Mouse (Mus musculus): ENCODE results near the gene Dnmt1. TPM values are rescaled to one million over a fixed set of nuclear protein-coding genes. Genes with fewer than 3 reads are reported as not detected.
A peak's percentile ranks its signal among the peaks of the same experiment; 100 is the strongest.

The Dnmt1 gene
- polyA plus RNA-seq, 1 experiment, result 45.0 TPM

GRCm38 (mm10) chr9:20891339-20892103 is 68.2 kb downstream of the Dnmt1 start:
- no peak overlapping the region for H3K4me3 ChIP-seq (replicated peaks; ENCODE audit: insufficient read depth, low read depth, low read length)
- WGBS, result 72% methylated on average over 26 of the region's 26 CpGs
- no peak for DNase-seq
- no peaks in the 10 kb centered on the region for H3K27me3 ChIP-seq (ENCODE audit: control insufficient read depth, insufficient read depth, low read length)
- H3K27ac ChIP-seq (ENCODE audit: insufficient read depth, low read length), result no peak overlapping the region
- TF ChIP-seq POLR2A (IDR thresholded peaks at IDR 0.05; ENCODE audit: borderline replicate concordance, insufficient read depth, low read length) (no peak), CTCF (IDR thresholded peaks at IDR 0.05; ENCODE audit: borderline replicate concordance, insufficient read depth, low read depth, low read length) (no peak)
- H3K4me1 ChIP-seq (ENCODE audit: control insufficient read depth, insufficient read depth, low read length), result no peaks in the 10 kb centered on the region

- no peak for DNase-seq
- Histone ChIP-seq H3K4me3 (replicated peaks; ENCODE audit: insufficient read depth, low read depth, low read length) (no peak overlapping the region), H3K27ac (ENCODE audit: insufficient read depth, low read length) (no peak overlapping the region), H3K4me1 (ENCODE audit: control insufficient read depth, insufficient read depth, low read length) (no peaks in the 10 kb centered on the region), H3K27me3 (ENCODE audit: control insufficient read depth, insufficient read depth, low read length) (no peaks in the 10 kb centered on the region)
- TF ChIP-seq POLR2A (IDR thresholded peaks at IDR 0.05; ENCODE audit: borderline replicate concordance, insufficient read depth, low read length), result no peak
- TF ChIP-seq CTCF (IDR thresholded peaks at IDR 0.05; ENCODE audit: borderline replicate concordance, insufficient read depth, low read depth, low read length), result no peak
- 90% methylated on average over 5 of the region's 5 CpGs for WGBS
Observed at GRCm38 (mm10) chr9:20890411-20890810, 69.3 kb downstream of the Dnmt1 start.

- 74% methylated on average over 29 of the region's 29 CpGs for WGBS
- DNase-seq, result no peak
- TF ChIP-seq POLR2A (IDR thresholded peaks at IDR 0.05; ENCODE audit: borderline replicate concordance, insufficient read depth, low read length) (no peak), CTCF (IDR thresholded peaks at IDR 0.05; ENCODE audit: borderline replicate concordance, insufficient read depth, low read depth, low read length) (no peak)
- Histone ChIP-seq H3K27me3 (ENCODE audit: control insufficient read depth, insufficient read depth, low read length) (no peaks in the 10 kb centered on the region), H3K27ac (ENCODE audit: insufficient read depth, low read length) (no peak overlapping the region), H3K4me1 (ENCODE audit: control insufficient read depth, insufficient read depth, low read length) (no peaks in the 10 kb centered on the region), H3K4me3 (replicated peaks; ENCODE audit: insufficient read depth, low read depth, low read length) (no peak overlapping the region)
Observed at GRCm38 (mm10) chr9:20889185-20890141, 70.2 kb downstream of the Dnmt1 start.

GRCm38 (mm10) chr9:20888386-20888765 is 71.3 kb downstream of the Dnmt1 start:
- TF ChIP-seq CTCF (IDR thresholded peaks at IDR 0.05; ENCODE audit: borderline replicate concordance, insufficient read depth, low read depth, low read length) (no peak), POLR2A (IDR thresholded peaks at IDR 0.05; ENCODE audit: borderline replicate concordance, insufficient read depth, low read length) (no peak)
- Histone ChIP-seq H3K4me1 (ENCODE audit: control insufficient read depth, insufficient read depth, low read length) (no peaks in the 10 kb centered on the region), H3K4me3 (replicated peaks; ENCODE audit: insufficient read depth, low read depth, low read length) (peak overlapping the region; percentile 70), H3K27ac (ENCODE audit: insufficient read depth, low read length) (no peak overlapping the region), H3K27me3 (ENCODE audit: control insufficient read depth, insufficient read depth, low read length) (no peaks in the 10 kb centered on the region)
- WGBS, result under 1% methylated on average over 29 of the region's 30 CpGs
- no peak for DNase-seq

GRCm38 (mm10) chr9:20887704-20888385 is 71.8 kb downstream of the Dnmt1 start, which contains the start of gene Ppan:
Gene Ppan (plus strand): TSS chr9:20888175.
- H3K27ac ChIP-seq (ENCODE audit: insufficient read depth, low read length), result peak within 1 kb of the TSS; percentile 85
- under 1% methylated on average over 34 of the region's 43 CpGs for WGBS
- H3K27me3 ChIP-seq (ENCODE audit: control insufficient read depth, insufficient read depth, low read length), result no peaks in the 10 kb centered on the region
- no peaks in the 10 kb centered on the region for H3K4me1 ChIP-seq (ENCODE audit: control insufficient read depth, insufficient read depth, low read length)
- no peak for TF ChIP-seq CTCF (IDR thresholded peaks at IDR 0.05; ENCODE audit: borderline replicate concordance, insufficient read depth, low read depth, low read length)
- peak; percentile 79 for TF ChIP-seq POLR2A (IDR thresholded peaks at IDR 0.05; ENCODE audit: borderline replicate concordance, insufficient read depth, low read length)
- peak; percentile 96 to 97 for DNase-seq
- H3K4me3 ChIP-seq (replicated peaks; ENCODE audit: insufficient read depth, low read depth, low read length), result peak within 1 kb of the TSS; percentile 70

- Histone ChIP-seq H3K27ac (ENCODE audit: insufficient read depth, low read length) (no peak overlapping the region), H3K4me1 (ENCODE audit: control insufficient read depth, insufficient read depth, low read length) (no peaks in the 10 kb centered on the region), H3K4me3 (replicated peaks; ENCODE audit: insufficient read depth, low read depth, low read length) (no peak overlapping the region), H3K27me3 (ENCODE audit: control insufficient read depth, insufficient read depth, low read length) (no peaks in the 10 kb centered on the region)
- WGBS, result 86% methylated on average over 6 of the region's 6 CpGs
- DNase-seq, result no peak
- TF ChIP-seq POLR2A (IDR thresholded peaks at IDR 0.05; ENCODE audit: borderline replicate concordance, insufficient read depth, low read length) (no peak), CTCF (IDR thresholded peaks at IDR 0.05; ENCODE audit: borderline replicate concordance, insufficient read depth, low read depth, low read length) (no peak)
Observed at GRCm38 (mm10) chr9:20887191-20887590, 72.5 kb downstream of the Dnmt1 start.

- no peak overlapping the region for H3K4me3 ChIP-seq (replicated peaks; ENCODE audit: insufficient read depth, low read depth, low read length)
- DNase-seq, result no peak
- 87% methylated on average over 2 of the region's 2 CpGs for WGBS
- H3K27me3 ChIP-seq (ENCODE audit: control insufficient read depth, insufficient read depth, low read length), result no peaks in the 10 kb centered on the region
- H3K4me1 ChIP-seq (ENCODE audit: control insufficient read depth, insufficient read depth, low read length), result no peaks in the 10 kb centered on the region
- no peak overlapping the region for H3K27ac ChIP-seq (ENCODE audit: insufficient read depth, low read length)
- no peak for TF ChIP-seq POLR2A (IDR thresholded peaks at IDR 0.05; ENCODE audit: borderline replicate concordance, insufficient read depth, low read length)
- TF ChIP-seq CTCF (IDR thresholded peaks at IDR 0.05; ENCODE audit: borderline replicate concordance, insufficient read depth, low read depth, low read length), result no peak
Observed at GRCm38 (mm10) chr9:20886563-20886962, 73.1 kb downstream of the Dnmt1 start.

Data from cerebellum, adult 2 months (tissue).